Mouse (Mus musculus) heart, embryonic 14.5 days (tissue): ENCODE measurements at regions not wholly inside any gene's neighbourhood (a gene's known extent, or its start where the extent isn't known, plus 50 kb on each side); places are given as distances from the start of the nearest gene placed in this dataset.

Experiments
- ATAC-seq: fragments of 200-750 bp; cut with Nextera tagmentation; 2 replicates; pipeline ENCODE4 v1.8.0; 2017; ENCODE audit warnings: low read depth, moderate TSS enrichment; ENCODE audit not compliant: insufficient number of reproducible peaks, insufficient read depth, low FRiP score
- H3K27ac ChIP-seq, 2 experiments: fragments of 200-500 bp in 1 of 2; fragments of 300-500 bp in 1 of 2; sonication (generic) in 1 of 2; replicated peaks in 1 of 2; 2 replicates each; pipeline ENCODE4 v1.5.1; 2012 to 2014; ENCODE audit warnings: low read depth in 2 of 2, low read length in 2 of 2, control low read depth in 1 of 2, mild to moderate bottlenecking in 1 of 2, mixed read lengths in 1 of 2; ENCODE audit not compliant: control insufficient read depth in 1 of 2, insufficient read depth in 1 of 2
- H3K27me3 ChIP-seq: fragments of 300-500 bp; sonication (generic); 2 replicates; pipeline ENCODE4 v1.6.1; 2014; ENCODE audit warnings: mild to moderate bottlenecking, low read length, control low read depth; ENCODE audit not compliant: control insufficient read depth, insufficient read depth
- H3K36me3 ChIP-seq: fragments of 300-500 bp; sonication (generic); 2 replicates; pipeline ENCODE4 v1.6.1; 2014; ENCODE audit warnings: mild to moderate bottlenecking, control low read depth, low read length, mixed read lengths; ENCODE audit not compliant: control insufficient read depth, insufficient read depth
- H3K4me1 ChIP-seq, 2 experiments: fragments of 200-500 bp in 1 of 2; fragments of 300-500 bp in 1 of 2; sonication (generic) in 1 of 2; 2 replicates each; pipeline ENCODE4 v1.6.1; 2012 to 2014; ENCODE audit warnings: low read length in 2 of 2, control low read depth in 1 of 2, mixed read lengths in 1 of 2; ENCODE audit not compliant: control insufficient read depth in 2 of 2, insufficient read depth in 2 of 2
- H3K4me2 ChIP-seq: fragments of 300-500 bp; sonication (generic); 2 replicates; pipeline ENCODE4 v1.6.1; 2014; ENCODE audit warnings: mild to moderate bottlenecking, low read length
- H3K4me3 ChIP-seq, 2 experiments: fragments of 200-500 bp in 1 of 2; fragments of 300-500 bp in 1 of 2; sonication (generic) in 1 of 2; 2 replicates each; pipeline ENCODE4 v1.5.1; 2012 to 2014; ENCODE audit warnings: low read length in 2 of 2, mild to moderate bottlenecking in 2 of 2, control low read depth in 1 of 2, low read depth in 1 of 2, moderate library complexity in 1 of 2; ENCODE audit not compliant: control insufficient read depth in 1 of 2, insufficient read depth in 1 of 2
- H3K9ac ChIP-seq: fragments of 300-500 bp; sonication (generic); 2 replicates; pipeline ENCODE4 v1.6.1; 2014; ENCODE audit warnings: mild to moderate bottlenecking, low read length
- H3K9me3 ChIP-seq: fragments of 300-500 bp; sonication (generic); 2 replicates; pipeline ENCODE4 v1.6.1; 2016; ENCODE audit warnings: low read length, control low read depth; ENCODE audit not compliant: control insufficient read depth
- WGBS: fragments of 180-500 bp; shearing (Covaris S2); extraction: QIAGEN DNeasy Blood & Tissue Kit; methylation state at CpG from one replicate; pipeline ENCODE4 v1.1.7; 2014; 5-methylcytosine and 5-hydroxymethylcytosine counted together

- Histone ChIP-seq H3K4me2 (no peak overlapping the region), H3K27me3 (peaks cover 3% of the 10 kb centered on the region; the same call in 1 of the 2 replicates), H3K27ac (no peak overlapping the region), H3K9me3 (no peaks in the 10 kb centered on the region), H3K9ac (no peak overlapping the region), H3K4me1 (no peaks in the 10 kb centered on the region; a peak in 1 of 4 replicates), H3K4me3 (no peak overlapping the region), H3K36me3 (no peaks in the 10 kb centered on the region)
- WGBS = 82% methylated on average over 9 of the region's 9 CpGs
- no peak for ATAC-seq
Observed at GRCm38 (mm10) chr13:55992699-55993098, 143.5 kb downstream of the H2afy start.

- Histone ChIP-seq H3K4me1 (no peaks in the 10 kb centered on the region; a peak in 1 of 4 replicates), H3K27ac (no peak overlapping the region), H3K4me2 (no peak overlapping the region), H3K36me3 (no peaks in the 10 kb centered on the region), H3K9me3 (no peaks in the 10 kb centered on the region), H3K4me3 (no peak overlapping the region), H3K9ac (no peak overlapping the region), H3K27me3 (peaks cover under 1% of the 10 kb centered on the region)
- WGBS = 85% methylated on average over 14 of the region's 14 CpGs
- ATAC-seq = no peak
Observed at GRCm38 (mm10) chr13:55991216-55991615, 144.9 kb downstream of the H2afy start.

GRCm38 (mm10) chr13:55990186-55990585 is 146.0 kb downstream of the H2afy start:
- no peak overlapping the region for H3K27ac ChIP-seq
- H3K27me3 ChIP-seq = peaks cover 2% of the 10 kb centered on the region; the same call in 1 of the 2 replicates
- H3K4me2 ChIP-seq = no peak overlapping the region
- no peaks in the 10 kb centered on the region for H3K9me3 ChIP-seq
- H3K4me3 ChIP-seq = no peak overlapping the region
- no peaks in the 10 kb centered on the region for H3K36me3 ChIP-seq
- 77% methylated on average over 6 of the region's 6 CpGs for WGBS
- no peak for ATAC-seq
- no peak overlapping the region for H3K9ac ChIP-seq
- peaks cover 0 to 2% of the 10 kb centered on the region in 2 experiments; a peak in 1 of 4 replicates for H3K4me1 ChIP-seq

GRCm38 (mm10) chr13:55989401-55989800 is 146.8 kb downstream of the H2afy start:
- no peak for ATAC-seq
- Histone ChIP-seq H3K36me3 (no peaks in the 10 kb centered on the region), H3K27me3 (peaks cover 4% of the 10 kb centered on the region; the same call in 1 of the 2 replicates), H3K4me3 (no peak overlapping the region), H3K27ac (no peak overlapping the region), H3K4me2 (no peak overlapping the region), H3K9ac (no peak overlapping the region), H3K9me3 (no peaks in the 10 kb centered on the region), H3K4me1 (peaks cover 0 to 2% of the 10 kb centered on the region in 2 experiments; a peak in 1 of 4 replicates)
- WGBS = 43% methylated on average over 7 of the region's 7 CpGs

- no peak overlapping the region for H3K9ac ChIP-seq
- 29% methylated on average over 10 of the region's 10 CpGs for WGBS
- H3K4me1 ChIP-seq = peaks cover 0 to 2% of the 10 kb centered on the region in 2 experiments; a peak in 1 of 4 replicates
- peaks cover 12% of the 10 kb centered on the region; the same call in 1 of the 2 replicates for H3K27me3 ChIP-seq
- no peaks in the 10 kb centered on the region for H3K36me3 ChIP-seq
- H3K27ac ChIP-seq = no peak overlapping the region
- no peak overlapping the region for H3K4me2 ChIP-seq
- no peak overlapping the region for H3K4me3 ChIP-seq
- no peaks in the 10 kb centered on the region for H3K9me3 ChIP-seq
- ATAC-seq = no peak
Observed at GRCm38 (mm10) chr13:55985396-55985795, 149.4 kb upstream of the Pitx1 start.

DNA sequence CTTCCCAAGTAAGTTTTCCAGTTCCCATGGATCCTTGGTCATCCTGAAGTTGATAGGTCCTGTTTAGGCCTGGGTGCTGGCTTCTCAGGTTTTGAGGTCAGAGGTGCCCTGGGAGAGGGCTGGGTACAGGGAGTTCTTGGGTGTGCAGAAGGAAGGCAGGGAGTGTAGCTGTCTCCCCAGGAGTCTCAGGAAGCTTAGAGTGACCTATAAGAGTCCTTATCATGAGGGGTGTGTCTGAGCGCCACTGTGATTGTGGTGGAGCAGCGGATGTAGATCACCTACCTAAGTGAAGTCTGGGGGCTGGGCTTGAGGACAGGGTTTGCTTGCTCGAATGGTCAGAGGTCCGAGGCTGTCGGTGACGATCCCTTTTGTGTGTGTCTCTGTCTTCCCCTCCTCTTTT is 148.8 kb upstream of the Pitx1 start:
- Histone ChIP-seq H3K9me3 (no peaks in the 10 kb centered on the region), H3K4me3 (no peak overlapping the region), H3K4me2 (no peak overlapping the region), H3K4me1 (peaks cover 0 to 2% of the 10 kb centered on the region in 2 experiments; a peak in 1 of 4 replicates), H3K36me3 (no peaks in the 10 kb centered on the region), H3K9ac (no peak overlapping the region), H3K27ac (no peak overlapping the region), H3K27me3 (peaks cover 12% of the 10 kb centered on the region; the same call in 1 of the 2 replicates)
- 53% methylated on average over 6 of the region's 6 CpGs for WGBS
- ATAC-seq = no peak

DNA sequence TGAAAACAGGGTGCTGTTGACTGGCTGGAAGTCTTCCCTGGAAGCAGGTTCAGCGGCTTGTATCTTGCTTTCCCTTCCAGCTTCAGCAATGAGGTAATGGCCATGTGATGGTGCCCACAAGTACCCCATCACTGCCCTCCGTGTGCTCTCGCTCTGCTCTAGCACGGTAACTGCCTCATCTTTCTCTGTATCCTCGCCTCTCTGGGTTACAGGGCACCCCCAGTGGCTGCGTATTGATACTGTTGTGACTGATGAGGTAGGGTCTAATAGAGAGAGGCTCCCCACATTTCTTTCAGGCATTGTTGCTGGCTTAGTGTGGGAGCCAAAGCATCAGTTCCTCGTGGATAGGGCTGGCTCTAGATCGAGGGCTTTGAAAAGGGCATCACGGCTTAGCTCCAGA is 147.9 kb upstream of the Pitx1 start:
- H3K4me2 ChIP-seq = no peak overlapping the region
- H3K36me3 ChIP-seq = no peaks in the 10 kb centered on the region
- 46% methylated on average over 9 of the region's 9 CpGs for WGBS
- no peaks in the 10 kb centered on the region for H3K9me3 ChIP-seq
- ATAC-seq = no peak
- H3K27ac ChIP-seq = no peak overlapping the region
- H3K4me3 ChIP-seq = no peak overlapping the region
- H3K4me1 ChIP-seq = peaks cover 0 to 2% of the 10 kb centered on the region in 2 experiments; a peak in 1 of 4 replicates
- H3K27me3 ChIP-seq = peaks cover 12% of the 10 kb centered on the region; the same call in 1 of the 2 replicates
- H3K9ac ChIP-seq = no peak overlapping the region

GRCm38 (mm10) chr13:55981041-55981440 is 145.0 kb upstream of the Pitx1 start:
- no peak for ATAC-seq
- peaks cover 9 to 14% of the 10 kb centered on the region in 2 experiments for H3K4me1 ChIP-seq
- H3K9ac ChIP-seq = no peak overlapping the region
- no peak overlapping the region for H3K4me3 ChIP-seq
- H3K27ac ChIP-seq = no peak overlapping the region
- no peaks in the 10 kb centered on the region for H3K9me3 ChIP-seq
- H3K27me3 ChIP-seq = peaks cover 10% of the 10 kb centered on the region; the same call in 1 of the 2 replicates
- WGBS = 66% methylated on average over 6 of the region's 6 CpGs
- H3K4me2 ChIP-seq = no peak overlapping the region
- no peaks in the 10 kb centered on the region for H3K36me3 ChIP-seq
